Mouse (Mus musculus) neural tube, embryonic 13.5 days (tissue): Measurements from ENCODE around the gene Tgfb3. TPM values are rescaled to one million over a fixed set of nuclear protein-coding genes. Genes with fewer than 3 reads are reported as not detected.

Experiments used
- ATAC-seq: fragments of 200-750 bp; cut with Nextera tagmentation; 2 replicates; pipeline ENCODE4 v1.8.0; 2017; ENCODE audit warnings: low read depth, mild to moderate bottlenecking, moderate TSS enrichment, moderate library complexity
- H3K27ac ChIP-seq: fragments of 300-500 bp; sonication (generic); replicated peaks from 2 replicates; pipeline ENCODE4 v1.5.1; 2015; ENCODE audit warnings: moderate library complexity, mild to moderate bottlenecking, inconsistent platforms
- H3K27me3 ChIP-seq: fragments of 300-500 bp; sonication (generic); 2 replicates; pipeline ENCODE4 v1.6.1; 2015; ENCODE audit warnings: mild to moderate bottlenecking, inconsistent platforms
- H3K36me3 ChIP-seq: fragments of 300-500 bp; sonication (generic); 2 replicates; pipeline ENCODE4 v1.6.1; 2015; ENCODE audit warnings: mild to moderate bottlenecking, inconsistent platforms
- H3K4me1 ChIP-seq: fragments of 300-500 bp; sonication (generic); replicated peaks from 2 replicates; pipeline ENCODE4 v1.6.1; 2015; ENCODE audit warnings: inconsistent platforms
- H3K4me2 ChIP-seq: fragments of 300-500 bp; sonication (generic); 2 replicates; pipeline ENCODE4 v1.6.1; 2015; ENCODE audit warnings: inconsistent platforms, mild to moderate bottlenecking, moderate library complexity
- H3K4me3 ChIP-seq: fragments of 300-500 bp; sonication (generic); 2 replicates; pipeline ENCODE4 v1.5.1; 2015; ENCODE audit warnings: mild to moderate bottlenecking, inconsistent platforms
- H3K9ac ChIP-seq: fragments of 300-500 bp; sonication (generic); 2 replicates; pipeline ENCODE4 v1.6.1; 2015; ENCODE audit warnings: moderate library complexity, mild to moderate bottlenecking, inconsistent platforms
- H3K9me3 ChIP-seq: fragments of 300-500 bp; sonication (generic); 2 replicates; pipeline ENCODE4 v1.6.1; 2016; ENCODE audit warnings: inconsistent platforms
- WGBS: fragments of 180-500 bp; shearing (Covaris S2); methylation state at CpG from one replicate; pipeline ENCODE4 v1.1.7; 2015; 5-methylcytosine and 5-hydroxymethylcytosine counted together
- polyA plus RNA-seq: library from polyadenylated mRNA; unstranded; fragments of >200 nt; fragmentation: Nextera tagmentation; extraction: Ambion mirVana; gene quantifications from 2 replicates; pipeline ENCODE4 v1.2.1, GENCODE M21; 2015

Tgfb3 gene
- polyA plus RNA-seq, 1 experiment from 2014 or later, result 8.1 TPM

GRCm38 (mm10) chr12:86047376-86047775, 31.5 kb downstream of the Tgfb3 start:
- H3K27me3 ChIP-seq, result no peaks in the 10 kb centered on the region
- H3K9me3 ChIP-seq, result peaks cover 11% of the 10 kb centered on the region
- ATAC-seq, result no peak
- peaks cover 11% of the 10 kb centered on the region; the same call in 1 of the 2 replicates for H3K36me3 ChIP-seq
- no peak overlapping the region for H3K4me3 ChIP-seq
- 0 out of 2 replicates have a peak, but pooled peaks cover 3% of the 10 kb centered on the region for H3K4me1 ChIP-seq
- no peak overlapping the region for H3K4me2 ChIP-seq
- H3K27ac ChIP-seq, result no peak overlapping the region
- WGBS, result 87% methylated on average over 8 of the region's 8 CpGs
- no peak overlapping the region for H3K9ac ChIP-seq

GRCm38 (mm10) chr12:86046776-86047175, 32.1 kb downstream of the Tgfb3 start:
- Histone ChIP-seq H3K4me2 (no peak overlapping the region), H3K27ac (no peak overlapping the region), H3K4me3 (no peak overlapping the region), H3K4me1 (0 out of 2 replicates have a peak, but pooled peaks cover 3% of the 10 kb centered on the region), H3K36me3 (peaks cover 12% of the 10 kb centered on the region; the same call in 1 of the 2 replicates), H3K27me3 (no peaks in the 10 kb centered on the region), H3K9ac (no peak overlapping the region), H3K9me3 (peaks cover 11% of the 10 kb centered on the region)
- 98% methylated on average over 2 of the region's 2 CpGs for WGBS
- no peak for ATAC-seq

DNA sequence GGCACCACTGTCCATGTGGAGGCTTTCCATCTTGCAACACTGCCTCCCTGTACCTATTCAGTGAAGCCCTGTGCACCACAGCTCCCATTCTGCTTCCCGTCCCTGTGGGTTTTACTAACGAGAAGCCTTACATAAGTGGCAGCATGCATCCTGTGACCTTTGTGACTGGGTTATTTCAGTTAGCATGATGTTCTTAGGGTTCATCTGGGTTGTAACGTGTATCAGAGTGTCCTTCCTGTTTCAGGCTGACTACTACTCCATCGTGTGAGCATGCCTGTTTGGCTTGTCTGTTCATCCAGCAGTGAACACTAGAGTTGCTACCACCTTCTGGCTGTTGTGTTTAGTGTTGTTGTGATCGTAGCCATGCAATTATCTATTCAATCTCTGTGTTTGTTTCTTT, 32.7 kb downstream of the Tgfb3 start:
- Histone ChIP-seq H3K4me3 (no peak overlapping the region), H3K4me2 (no peak overlapping the region), H3K27ac (no peak overlapping the region), H3K9me3 (peaks cover 11% of the 10 kb centered on the region), H3K27me3 (no peaks in the 10 kb centered on the region), H3K36me3 (peaks cover 12% of the 10 kb centered on the region; the same call in 1 of the 2 replicates), H3K4me1 (0 out of 2 replicates have a peak, but pooled peaks cover 3% of the 10 kb centered on the region), H3K9ac (no peak overlapping the region)
- no peak for ATAC-seq
- 81% methylated on average over 5 of the region's 5 CpGs for WGBS

DNA sequence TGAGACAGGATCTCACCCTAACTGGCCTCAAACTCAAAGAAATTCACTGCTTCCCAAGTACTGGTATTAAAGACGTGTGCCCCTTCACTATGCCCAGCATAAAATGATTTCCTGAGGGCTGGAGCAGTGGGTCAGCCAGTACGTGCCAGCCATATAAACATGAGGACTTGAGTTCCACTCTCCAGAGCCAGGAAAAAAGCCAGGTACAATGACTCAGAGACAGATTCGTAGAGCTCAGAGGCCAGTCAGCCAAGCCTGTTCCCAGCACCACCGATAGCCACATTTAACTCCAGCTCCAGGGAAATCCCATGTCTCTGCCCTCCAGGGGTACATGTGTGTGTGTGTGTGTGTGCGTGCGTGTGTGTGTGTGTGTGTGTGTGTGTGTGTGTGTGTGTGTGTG, 39.1 kb downstream of the Tgfb3 start:
- H3K36me3 ChIP-seq, result peaks cover 12% of the 10 kb centered on the region; the same call in 1 of the 2 replicates
- no peak overlapping the region for H3K9ac ChIP-seq
- H3K27ac ChIP-seq, result no peak overlapping the region
- H3K27me3 ChIP-seq, result no peaks in the 10 kb centered on the region
- no peak for ATAC-seq
- H3K4me1 ChIP-seq, result peaks cover 34% of the 10 kb centered on the region
- 72% methylated on average over 6 of the region's 6 CpGs for WGBS
- H3K4me2 ChIP-seq, result no peak overlapping the region
- peaks cover 11% of the 10 kb centered on the region for H3K9me3 ChIP-seq
- no peak overlapping the region for H3K4me3 ChIP-seq

DNA sequence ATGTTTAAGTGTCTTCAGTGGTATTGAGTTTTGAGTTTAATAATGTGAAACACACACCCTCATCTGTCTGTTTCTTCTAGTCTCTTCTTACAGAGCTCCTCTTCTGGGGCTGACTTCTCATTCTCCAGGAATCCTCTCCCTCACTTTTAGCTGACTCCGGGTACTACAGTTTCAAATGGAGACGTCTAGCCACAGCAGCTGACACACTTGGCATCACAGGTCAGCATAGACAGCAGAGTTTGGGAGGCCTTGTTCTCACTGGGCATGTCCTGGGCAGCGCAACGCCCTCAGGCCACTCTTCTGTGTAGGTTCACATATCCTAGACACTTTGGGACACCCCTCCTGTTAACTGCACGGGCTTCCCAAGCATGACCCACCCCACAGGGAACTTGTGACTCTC, 39.8 kb downstream of the Tgfb3 start:
- WGBS, result 80% methylated on average over 5 of the region's 5 CpGs
- Histone ChIP-seq H3K36me3 (peaks cover 12% of the 10 kb centered on the region; the same call in 1 of the 2 replicates), H3K9ac (no peak overlapping the region), H3K27ac (no peak overlapping the region), H3K27me3 (no peaks in the 10 kb centered on the region), H3K4me2 (no peak overlapping the region), H3K4me3 (no peak overlapping the region), H3K9me3 (peaks cover 11% of the 10 kb centered on the region), H3K4me1 (peaks cover 34% of the 10 kb centered on the region)
- no peak for ATAC-seq

DNA sequence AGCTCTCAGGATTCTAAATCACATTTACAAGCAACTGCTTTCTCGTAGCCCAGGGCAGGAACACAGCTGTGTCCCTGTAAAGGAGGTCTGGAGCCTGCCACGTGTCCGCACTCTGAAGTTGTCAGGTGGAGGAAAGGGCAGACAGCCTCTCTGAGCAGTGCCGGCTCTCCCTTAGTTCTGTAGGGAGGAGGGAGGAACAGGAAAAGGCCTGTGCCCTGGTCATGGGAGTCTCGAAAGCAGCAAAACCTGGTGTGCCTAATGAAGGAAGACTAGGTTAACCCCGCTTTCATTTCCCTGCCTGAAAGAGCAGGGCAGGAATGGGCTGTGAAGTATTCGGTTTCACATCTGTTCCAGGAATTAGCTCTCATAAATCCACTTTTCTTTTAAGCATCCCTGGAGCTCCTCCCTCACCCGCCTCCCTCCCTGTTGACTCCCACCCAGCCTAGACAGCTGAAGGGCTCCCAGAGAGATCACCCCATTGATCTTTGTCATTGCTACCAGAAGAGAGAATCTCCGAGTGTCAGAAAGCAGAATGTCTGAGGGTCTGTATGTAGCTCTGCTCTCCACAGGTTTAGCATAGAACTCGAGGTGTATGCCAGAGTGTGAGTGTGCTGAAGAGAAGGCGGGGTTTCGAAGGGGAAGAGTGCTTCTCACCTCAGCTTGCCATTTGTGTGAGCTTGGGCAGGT, 41.5 kb downstream of the Tgfb3 start:
- no peak overlapping the region for H3K9ac ChIP-seq
- peaks cover under 1% of the 10 kb centered on the region; the same call in 1 of the 2 replicates for H3K36me3 ChIP-seq
- peak overlapping the region; percentile 78 for H3K27ac ChIP-seq
- H3K4me3 ChIP-seq, result no peak overlapping the region
- peaks cover 34% of the 10 kb centered on the region for H3K4me1 ChIP-seq
- 18% methylated on average over 12 of the region's 12 CpGs for whole genome bisulfite sequencing
- peak; percentile 85 for ATAC-seq
- no peaks in the 10 kb centered on the region for H3K27me3 ChIP-seq
- H3K4me2 ChIP-seq, result peak overlapping the region; percentile 3; the same call in 1 of the 2 replicates
- no peaks in the 10 kb centered on the region for H3K9me3 ChIP-seq

DNA sequence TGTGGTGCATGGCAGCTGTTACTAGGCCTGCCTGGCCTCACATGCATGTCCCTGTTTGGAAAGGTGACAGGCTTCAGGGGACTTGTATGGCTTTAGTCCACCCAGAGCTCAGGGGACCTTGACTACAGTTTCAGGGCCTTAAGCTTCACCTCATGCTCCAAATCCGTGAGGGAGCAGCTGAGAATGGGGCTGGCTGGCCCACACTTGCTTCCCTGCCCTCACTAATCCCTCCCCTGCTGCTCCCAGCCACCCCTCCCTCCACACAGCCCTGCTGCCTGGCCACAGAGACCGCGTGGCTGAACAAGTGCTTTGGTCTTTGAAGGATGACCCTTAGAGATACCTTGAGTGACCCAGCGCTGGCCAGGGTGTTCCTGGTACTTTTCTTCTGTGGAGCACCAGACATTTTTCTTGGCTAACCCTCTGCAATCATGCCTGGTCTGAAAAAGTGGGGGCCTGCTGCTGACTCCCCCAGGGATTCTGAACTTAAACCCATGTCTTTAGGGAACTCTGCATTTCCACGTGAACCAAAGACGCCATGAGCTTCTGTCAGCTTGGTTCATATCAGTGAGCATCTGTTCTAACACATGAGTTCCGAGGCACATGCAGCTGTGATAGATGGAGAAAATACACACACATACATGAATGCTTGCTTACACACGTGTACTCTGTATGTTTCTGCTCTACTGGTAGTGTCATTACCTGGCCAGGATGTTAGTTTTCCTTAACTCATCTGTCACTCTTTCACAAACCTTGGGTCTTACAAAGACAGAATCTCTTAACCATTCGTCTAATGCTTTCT, 42.3 kb downstream of the Tgfb3 start:
- Histone ChIP-seq H3K27ac (peak overlapping the region; percentile 78; the same call in 1 of the 2 replicates), H3K9me3 (no peaks in the 10 kb centered on the region), H3K9ac (no peak overlapping the region), H3K36me3 (no peaks in the 10 kb centered on the region), H3K4me2 (peak overlapping the region; percentile 3; the same call in 1 of the 2 replicates), H3K4me1 (peaks cover 34% of the 10 kb centered on the region), H3K4me3 (no peak overlapping the region), H3K27me3 (no peaks in the 10 kb centered on the region)
- ATAC-seq, result peak; percentile 58; the same call in 1 of the 2 replicates
- WGBS, result 34% methylated on average over 9 of the region's 9 CpGs

GRCm38 (mm10) chr12:86035586-86035985, 43.3 kb downstream of the Tgfb3 start:
- no peaks in the 10 kb centered on the region for H3K9me3 ChIP-seq
- no peak overlapping the region for H3K9ac ChIP-seq
- no peak overlapping the region for H3K27ac ChIP-seq
- no peak overlapping the region for H3K4me3 ChIP-seq
- H3K4me1 ChIP-seq, result peaks cover 34% of the 10 kb centered on the region
- no peaks in the 10 kb centered on the region for H3K36me3 ChIP-seq
- H3K4me2 ChIP-seq, result no peak overlapping the region
- ATAC-seq, result no peak
- no peaks in the 10 kb centered on the region for H3K27me3 ChIP-seq

GRCm38 (mm10) chr12:86030932-86031331, 47.9 kb downstream of the Tgfb3 start:
- H3K4me2 ChIP-seq, result no peak overlapping the region
- no peak overlapping the region for H3K4me3 ChIP-seq
- no peak overlapping the region for H3K27ac ChIP-seq
- H3K36me3 ChIP-seq, result no peaks in the 10 kb centered on the region
- no peaks in the 10 kb centered on the region for H3K9me3 ChIP-seq
- no peak overlapping the region for H3K9ac ChIP-seq
- 81% methylated on average over 5 of the region's 5 CpGs for WGBS
- no peaks in the 10 kb centered on the region for H3K27me3 ChIP-seq
- peaks cover 12% of the 10 kb centered on the region for H3K4me1 ChIP-seq
- no peak for ATAC-seq

DNA sequence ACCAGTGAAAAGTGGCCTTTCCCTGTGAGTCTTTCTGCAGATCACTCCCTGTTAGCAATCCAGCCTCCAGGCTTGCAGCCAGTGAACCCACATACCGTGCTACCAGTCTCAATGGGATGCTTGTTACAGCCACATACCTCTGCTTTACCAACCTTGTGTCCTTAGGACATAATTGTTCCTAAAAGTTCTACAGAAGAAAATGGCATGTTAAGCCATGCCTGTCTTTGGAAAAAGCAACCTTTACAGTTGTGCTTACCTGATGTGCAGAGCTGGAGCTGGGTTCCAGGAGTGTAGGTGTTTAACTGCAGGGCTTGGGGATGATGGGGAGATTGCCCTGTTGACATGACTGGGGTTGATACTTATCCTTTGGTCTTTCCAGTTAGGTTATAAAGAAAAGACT, 51.1 kb downstream of the Tgfb3 start:
- ATAC-seq, result no peak
- WGBS, result 84% methylated on average over 1 of the region's 1 CpGs
- no peak overlapping the region for H3K27ac ChIP-seq
- no peaks in the 10 kb centered on the region for H3K9me3 ChIP-seq
- H3K36me3 ChIP-seq, result no peaks in the 10 kb centered on the region
- H3K27me3 ChIP-seq, result no peaks in the 10 kb centered on the region
- no peak overlapping the region for H3K9ac ChIP-seq
- peaks cover 27% of the 10 kb centered on the region for H3K4me1 ChIP-seq
- no peak overlapping the region for H3K4me3 ChIP-seq
- no peak overlapping the region for H3K4me2 ChIP-seq

- peak; percentile 61; the same call in 1 of the 2 replicates for ATAC-seq
- no peak overlapping the region for H3K4me3 ChIP-seq
- H3K9me3 ChIP-seq, result no peaks in the 10 kb centered on the region
- no peaks in the 10 kb centered on the region for H3K27me3 ChIP-seq
- no peak overlapping the region for H3K4me2 ChIP-seq
- H3K4me1 ChIP-seq, result peaks cover 34% of the 10 kb centered on the region
- H3K9ac ChIP-seq, result no peak overlapping the region
- no peaks in the 10 kb centered on the region for H3K36me3 ChIP-seq
- no peak overlapping the region; the same call in 1 of the 2 replicates for H3K27ac ChIP-seq
- 73% methylated on average over 5 of the region's 5 CpGs for WGBS
Observed at GRCm38 (mm10) chr12:86027000-86027399, 51.8 kb downstream of the Tgfb3 start.

DNA sequence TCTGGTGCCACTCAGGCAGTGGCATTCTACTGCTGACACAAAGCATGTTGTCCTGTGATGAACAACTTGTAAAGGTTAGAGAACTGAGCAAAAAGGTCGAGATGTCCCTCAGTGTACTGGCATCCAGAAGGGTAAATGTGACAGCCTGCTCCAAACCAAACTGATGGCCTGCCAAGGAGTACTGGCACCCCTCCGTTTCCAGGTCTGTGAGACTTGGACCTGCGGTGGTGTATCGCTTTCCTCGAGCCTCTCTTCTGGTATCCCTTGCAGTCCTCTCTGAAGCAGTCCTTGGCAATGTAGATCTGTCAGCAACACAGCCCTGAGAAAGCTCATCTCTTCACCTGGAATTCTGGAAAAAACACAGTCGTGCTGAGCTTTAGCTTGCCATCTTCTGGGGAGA, 53.4 kb downstream of the Tgfb3 start:
- Histone ChIP-seq H3K9ac (no peak overlapping the region), H3K9me3 (no peaks in the 10 kb centered on the region), H3K36me3 (no peaks in the 10 kb centered on the region), H3K27me3 (no peaks in the 10 kb centered on the region), H3K4me3 (no peak overlapping the region), H3K4me1 (peaks cover 35% of the 10 kb centered on the region), H3K27ac (no peak overlapping the region), H3K4me2 (no peak overlapping the region)
- ATAC-seq, result no peak
- 88% methylated on average over 6 of the region's 6 CpGs for WGBS
